Mouse (Mus musculus): Measurements from ENCODE around the gene Nphp4. TPM values are rescaled to one million over a fixed set of nuclear protein-coding genes. Genes with fewer than 3 reads are reported as not detected.
A peak's percentile ranks its signal among the peaks of the same experiment; 100 is the strongest.

Nphp4 gene
- polyA plus RNA-seq, 1 experiment from 2014 or later, result 4.5 TPM

DNA sequence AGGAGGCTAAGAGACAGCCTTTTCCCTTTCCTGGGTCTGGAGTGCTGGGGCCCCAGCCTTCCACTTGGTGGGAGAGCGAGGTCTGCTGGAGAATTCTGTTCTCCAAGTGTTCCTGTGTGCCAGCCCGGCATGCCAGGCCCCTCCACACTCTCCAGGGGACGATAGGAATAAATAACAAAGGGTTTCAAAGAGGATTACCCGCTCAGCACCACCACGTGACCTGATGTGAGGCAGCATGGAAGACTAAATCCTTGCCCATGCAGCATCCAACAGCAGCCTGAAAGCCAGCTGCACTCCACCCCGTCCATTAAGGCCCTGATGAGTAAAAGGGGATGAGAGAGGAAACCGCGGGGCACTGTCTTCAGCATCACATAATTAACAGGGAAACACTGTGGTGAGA, 11.4 kb upstream of the Nphp4 start:
- Histone ChIP-seq H3K9me3 (ENCODE audit: control insufficient read depth, low read length) (no peaks in the 10 kb centered on the region), H3K9ac (ENCODE audit: low read depth, low read length) (no peak overlapping the region), H3K27ac (replicated peaks; ENCODE audit: low read depth, low read length) (no peak overlapping the region), H3K4me3 (ENCODE audit: low read depth, low read length) (no peak overlapping the region), H3K36me3 (ENCODE audit: control insufficient read depth, insufficient read depth, low read length) (no peaks in the 10 kb centered on the region), H3K27me3 (replicated peaks; ENCODE audit: control insufficient read depth, insufficient read depth, low read length) (no peaks in the 10 kb centered on the region), H3K4me2 (ENCODE audit: low read depth, low read length) (no peak overlapping the region), H3K4me1 (ENCODE audit: control insufficient read depth, insufficient read depth, low read length) (no peaks in the 10 kb centered on the region)
- DNase-seq (ENCODE audit: low spot score) (peak; percentile 29), ATAC-seq (ENCODE audit: low read depth) (peak; percentile 35; the same call in 1 of the 2 replicates)
- WGBS, result 32% methylated on average over 8 of the region's 8 CpGs

DNA sequence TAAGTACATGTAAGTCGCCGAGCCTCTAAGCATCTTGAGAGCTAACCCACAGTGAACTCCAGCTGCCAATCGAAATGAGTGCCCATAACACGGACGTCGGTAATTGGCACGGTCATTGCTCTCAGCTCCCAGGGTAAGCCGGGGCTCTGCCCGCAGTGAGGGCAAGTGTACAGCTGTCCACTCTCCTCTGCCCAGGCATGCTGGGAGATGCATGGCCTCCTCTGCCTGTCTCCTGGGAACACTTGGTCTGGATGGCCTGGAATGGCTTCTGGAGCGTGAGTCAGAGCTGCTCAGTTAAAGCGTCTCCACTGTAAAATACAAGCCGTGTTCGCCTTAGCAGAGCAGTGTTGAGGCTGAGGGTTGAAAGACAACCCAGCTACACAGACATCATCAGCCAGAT, 9.9 kb upstream of the Nphp4 start:
- Histone ChIP-seq H3K27me3 (replicated peaks; ENCODE audit: control insufficient read depth, insufficient read depth, low read length) (no peaks in the 10 kb centered on the region), H3K9me3 (ENCODE audit: control insufficient read depth, low read length) (peaks cover 3% of the 10 kb centered on the region; the same call in 1 of the 2 replicates), H3K9ac (ENCODE audit: low read depth, low read length) (no peak overlapping the region), H3K36me3 (ENCODE audit: control insufficient read depth, insufficient read depth, low read length) (no peaks in the 10 kb centered on the region), H3K27ac (replicated peaks; ENCODE audit: low read depth, low read length) (no peak overlapping the region), H3K4me2 (ENCODE audit: low read depth, low read length) (no peak overlapping the region), H3K4me3 (ENCODE audit: low read depth, low read length) (no peak overlapping the region), H3K4me1 (ENCODE audit: control insufficient read depth, insufficient read depth, low read length) (no peaks in the 10 kb centered on the region)
- no peak for DNase-seq (ENCODE audit: low spot score)
- 95% methylated on average over 12 of the region's 13 CpGs for WGBS
- no peak for ATAC-seq (ENCODE audit: low read depth)

DNA sequence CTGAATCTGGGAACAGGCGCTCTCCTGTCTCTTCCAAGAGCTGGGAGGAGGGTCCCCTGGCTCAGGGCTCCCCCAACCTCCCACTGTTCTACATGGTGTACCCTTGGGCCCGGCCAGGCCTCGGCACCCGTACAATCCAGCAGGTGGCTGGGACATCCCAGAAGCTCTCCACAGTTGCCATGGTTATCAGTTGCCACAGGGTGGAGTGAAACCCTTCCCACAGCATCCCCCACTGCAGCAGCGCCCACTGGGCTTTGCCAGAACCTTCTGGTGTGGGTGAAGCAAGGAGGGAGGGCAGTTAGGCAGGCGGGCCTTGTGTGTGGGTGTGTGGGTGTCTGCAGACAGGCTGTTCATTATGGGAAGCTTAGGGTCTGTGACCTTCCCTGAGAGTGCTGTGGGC, 8.6 kb upstream of the Nphp4 start:
- WGBS, result 81% methylated on average over 6 of the region's 6 CpGs
- Histone ChIP-seq H3K4me3 (ENCODE audit: low read depth, low read length) (no peak overlapping the region), H3K9ac (ENCODE audit: low read depth, low read length) (no peak overlapping the region), H3K9me3 (ENCODE audit: control insufficient read depth, low read length) (peaks cover 15% of the 10 kb centered on the region; the same call in 1 of the 2 replicates), H3K27me3 (replicated peaks; ENCODE audit: control insufficient read depth, insufficient read depth, low read length) (no peaks in the 10 kb centered on the region), H3K4me1 (ENCODE audit: control insufficient read depth, insufficient read depth, low read length) (no peaks in the 10 kb centered on the region), H3K27ac (replicated peaks; ENCODE audit: low read depth, low read length) (no peak overlapping the region), H3K36me3 (ENCODE audit: control insufficient read depth, insufficient read depth, low read length) (no peaks in the 10 kb centered on the region), H3K4me2 (ENCODE audit: low read depth, low read length) (no peak overlapping the region)
- ATAC-seq (ENCODE audit: low read depth) (no peak), DNase-seq (ENCODE audit: low spot score) (no peak)

DNA sequence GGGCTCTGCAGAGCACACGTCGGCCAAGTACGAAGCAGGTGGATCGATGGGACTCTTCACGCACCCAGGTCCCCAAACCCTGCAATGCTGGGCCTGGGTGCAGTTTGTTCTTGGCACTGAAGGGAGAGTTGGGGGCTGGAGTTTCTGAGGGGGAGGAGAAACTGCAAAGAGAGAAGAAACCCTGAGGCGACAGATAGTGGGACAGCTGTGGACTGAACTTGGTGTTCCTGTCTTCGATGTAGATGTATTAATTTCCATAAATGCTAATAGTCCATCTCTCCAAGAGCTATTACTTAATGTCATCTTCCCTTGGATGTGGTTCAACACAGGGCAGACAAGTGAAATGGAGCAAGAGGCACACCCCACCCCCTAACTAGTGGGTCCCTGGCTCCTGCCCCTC, 565 bp upstream of the Nphp4 start:
- H3K4me3 ChIP-seq (ENCODE audit: low read depth, low read length), result no peak overlapping the region; the same call in 1 of the 2 replicates
- 82% methylated on average over 7 of the region's 7 CpGs for WGBS
- no peak for ATAC-seq (ENCODE audit: low read depth)
- H3K4me1 ChIP-seq (ENCODE audit: control insufficient read depth, insufficient read depth, low read length), result peaks cover 5% of the 10 kb centered on the region
- no peak for DNase-seq (ENCODE audit: low spot score)
- H3K4me2 ChIP-seq (ENCODE audit: low read depth, low read length), result no peak overlapping the region; the same call in 1 of the 2 replicates
- 0 out of 2 replicates have a peak overlapping the region, but pooled peaks have one; percentile 84 for H3K9ac ChIP-seq (ENCODE audit: low read depth, low read length)
- peaks cover 9% of the 10 kb centered on the region; the same call in 1 of the 2 replicates for H3K27me3 ChIP-seq (replicated peaks; ENCODE audit: control insufficient read depth, insufficient read depth, low read length)
- H3K9me3 ChIP-seq (ENCODE audit: control insufficient read depth, low read length), result peaks cover 15% of the 10 kb centered on the region; the same call in 1 of the 2 replicates
- H3K36me3 ChIP-seq (ENCODE audit: control insufficient read depth, insufficient read depth, low read length), result no peaks in the 10 kb centered on the region
- no peak overlapping the region for H3K27ac ChIP-seq (replicated peaks; ENCODE audit: low read depth, low read length)

DNA sequence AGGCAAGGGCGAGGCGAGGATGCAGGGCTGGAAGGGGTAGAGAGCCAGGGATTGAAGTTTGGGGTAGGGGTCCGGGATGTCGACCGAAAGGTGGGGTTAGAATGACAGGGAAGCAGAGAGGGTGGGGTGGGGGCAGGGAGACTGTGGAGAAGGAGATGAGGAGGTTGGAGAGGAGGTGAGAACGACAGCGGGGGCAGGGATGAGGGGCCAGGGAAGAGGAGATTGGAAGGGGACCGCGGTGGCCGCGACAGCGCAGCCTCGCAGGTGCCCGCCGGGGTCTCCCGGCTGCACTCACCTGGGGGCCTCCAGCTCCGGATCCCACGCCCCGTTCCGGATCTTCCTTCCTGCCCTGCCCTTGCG, 580 bp downstream of the Nphp4 start:
- Histone ChIP-seq H3K36me3 (ENCODE audit: control insufficient read depth, insufficient read depth, low read length) (no peaks in the 10 kb centered on the region), H3K27me3 (replicated peaks; ENCODE audit: control insufficient read depth, insufficient read depth, low read length) (peaks cover 9% of the 10 kb centered on the region; the same call in 1 of the 2 replicates), H3K9ac (ENCODE audit: low read depth, low read length) (peak overlapping the region; percentile 84), H3K9me3 (ENCODE audit: control insufficient read depth, low read length) (peaks cover 8% of the 10 kb centered on the region; the same call in 1 of the 2 replicates), H3K27ac (replicated peaks; ENCODE audit: low read depth, low read length) (no peak overlapping the region), H3K4me1 (ENCODE audit: control insufficient read depth, insufficient read depth, low read length) (peaks cover 5% of the 10 kb centered on the region), H3K4me3 (ENCODE audit: low read depth, low read length) (peak overlapping the region; percentile 78), H3K4me2 (ENCODE audit: low read depth, low read length) (peak overlapping the region; percentile 80)
- ATAC-seq (ENCODE audit: low read depth) (no peak), DNase-seq (ENCODE audit: low spot score) (no peak)
- WGBS, result 1% methylated on average over 7 of the region's 21 CpGs

DNA sequence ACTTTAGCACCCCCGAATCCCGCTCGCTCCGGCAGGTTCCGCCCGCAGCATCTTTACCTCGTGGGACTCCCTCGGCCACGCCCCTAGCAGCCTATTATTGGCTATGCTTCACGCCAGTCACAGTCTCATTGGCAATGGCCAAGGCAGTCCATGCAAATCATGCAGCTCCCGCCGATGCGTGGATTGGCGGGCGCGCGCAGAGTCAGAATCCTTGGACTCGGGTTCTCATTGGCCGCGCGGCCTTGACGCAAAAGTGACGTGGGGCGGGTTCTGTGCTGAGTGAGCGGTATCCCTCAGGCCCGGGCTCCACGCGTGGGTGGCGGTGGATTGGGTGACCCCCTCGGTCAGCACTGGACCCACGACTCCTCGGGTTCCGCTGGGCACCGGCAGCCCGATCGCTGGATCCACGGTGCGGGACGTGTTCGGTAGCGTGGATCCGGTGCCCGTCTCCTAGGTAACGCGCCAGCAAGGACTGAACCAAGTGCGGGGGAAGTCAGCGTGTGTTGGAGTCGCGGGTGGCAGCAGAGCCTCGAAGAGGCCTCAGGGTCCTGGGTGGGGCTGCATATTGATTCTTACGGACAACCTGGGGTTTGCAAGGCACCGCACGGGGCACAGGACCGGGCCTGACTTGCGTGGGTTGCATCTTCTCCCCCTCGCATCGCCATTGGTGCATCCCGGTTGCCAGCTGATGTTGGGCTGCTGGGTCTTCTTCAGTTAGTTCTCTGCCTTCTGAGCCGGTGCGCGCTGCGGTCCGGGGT, 1.1 kb downstream of the Nphp4 start, which contains the start of gene Kcnab2:
Kcnab2 (minus strand) TSS at position 406 of the 758 bp plus-strand sequence.
- Histone ChIP-seq H3K27ac (replicated peaks; ENCODE audit: low read depth, low read length) (peak within 1 kb of the TSS; percentile 82), H3K4me3 (ENCODE audit: low read depth, low read length) (peak within 1 kb of the TSS; percentile 78), H3K9me3 (ENCODE audit: control insufficient read depth, low read length) (0 out of 2 replicates have a peak, but pooled peaks cover 2% of the 10 kb centered on the region), H3K27me3 (replicated peaks; ENCODE audit: control insufficient read depth, insufficient read depth, low read length) (peaks cover 9% of the 10 kb centered on the region; the same call in 1 of the 2 replicates), H3K9ac (ENCODE audit: low read depth, low read length) (peak within 1 kb of the TSS; percentile 84), H3K4me2 (ENCODE audit: low read depth, low read length) (peak within 1 kb of the TSS; percentile 80), H3K4me1 (ENCODE audit: control insufficient read depth, insufficient read depth, low read length) (peaks cover 5% of the 10 kb centered on the region), H3K36me3 (ENCODE audit: control insufficient read depth, insufficient read depth, low read length) (no peaks in the 10 kb centered on the region)
- DNase-seq (ENCODE audit: low spot score), result peak; percentile 100
- WGBS, result under 1% methylated on average over 49 of the region's 63 CpGs
- peak; percentile 98 for ATAC-seq (ENCODE audit: low read depth)

DNA sequence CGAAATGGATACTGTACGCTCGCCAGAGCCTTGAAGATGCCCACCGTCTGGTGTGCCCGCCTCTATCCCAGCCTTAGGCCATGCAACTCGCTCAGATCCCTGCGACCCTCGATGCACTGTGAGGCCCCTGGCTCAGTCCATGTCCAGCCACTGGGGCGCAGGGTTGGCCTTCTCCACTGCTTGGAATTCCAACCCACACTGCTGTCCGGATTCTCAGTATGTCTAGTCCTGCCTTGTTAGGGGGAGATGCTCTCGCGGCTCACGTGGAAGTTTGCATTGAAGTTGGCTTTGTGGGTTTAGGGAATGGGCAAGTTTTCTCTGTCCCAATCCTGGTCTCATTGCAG, 1.7 kb downstream of the Nphp4 start:
- DNase-seq (ENCODE audit: low spot score), result no peak
- H3K9me3 ChIP-seq (ENCODE audit: control insufficient read depth, low read length), result no peaks in the 10 kb centered on the region
- peak overlapping the region; percentile 82; the same call in 1 of the 2 replicates for H3K27ac ChIP-seq (replicated peaks; ENCODE audit: low read depth, low read length)
- WGBS, result 1% methylated on average over 11 of the region's 13 CpGs
- H3K4me2 ChIP-seq (ENCODE audit: low read depth, low read length), result peak overlapping the region; percentile 80
- no peaks in the 10 kb centered on the region for H3K36me3 ChIP-seq (ENCODE audit: control insufficient read depth, insufficient read depth, low read length)
- peak overlapping the region; percentile 78 for H3K4me3 ChIP-seq (ENCODE audit: low read depth, low read length)
- peak; percentile 14; the same call in 1 of the 2 replicates for ATAC-seq (ENCODE audit: low read depth)
- peaks cover 9% of the 10 kb centered on the region; the same call in 1 of the 2 replicates for H3K27me3 ChIP-seq (replicated peaks; ENCODE audit: control insufficient read depth, insufficient read depth, low read length)
- peaks cover 5% of the 10 kb centered on the region for H3K4me1 ChIP-seq (ENCODE audit: control insufficient read depth, insufficient read depth, low read length)
- peak overlapping the region; percentile 84 for H3K9ac ChIP-seq (ENCODE audit: low read depth, low read length)

DNA sequence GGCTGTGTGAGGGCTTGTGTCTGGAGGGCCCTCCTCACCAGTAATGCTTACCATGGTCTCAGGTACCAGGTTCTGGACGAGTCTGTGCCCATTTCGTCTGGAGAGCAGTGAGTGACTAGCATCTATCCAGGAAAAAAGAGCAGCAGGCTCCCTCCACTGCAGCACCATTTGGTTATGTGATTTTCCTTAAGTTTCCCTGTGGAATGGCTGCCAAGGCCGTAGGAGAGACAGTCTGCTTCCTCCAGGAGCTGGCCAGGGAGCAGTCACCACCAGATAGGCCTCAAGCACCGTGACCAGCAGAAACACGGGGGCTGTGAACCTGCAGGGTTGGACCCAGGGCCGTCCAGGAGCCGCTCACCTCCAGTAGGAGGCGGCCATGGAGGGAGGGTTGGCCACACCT, 3.9 kb downstream of the Nphp4 start:
- H3K4me1 ChIP-seq (ENCODE audit: control insufficient read depth, insufficient read depth, low read length), result peaks cover 5% of the 10 kb centered on the region
- H3K27me3 ChIP-seq (replicated peaks; ENCODE audit: control insufficient read depth, insufficient read depth, low read length), result peaks cover 9% of the 10 kb centered on the region; the same call in 1 of the 2 replicates
- no peak for DNase-seq (ENCODE audit: low spot score)
- H3K9ac ChIP-seq (ENCODE audit: low read depth, low read length), result no peak overlapping the region
- 46% methylated on average over 8 of the region's 8 CpGs for WGBS
- no peak overlapping the region for H3K27ac ChIP-seq (replicated peaks; ENCODE audit: low read depth, low read length)
- H3K4me2 ChIP-seq (ENCODE audit: low read depth, low read length), result no peak overlapping the region
- no peak for ATAC-seq (ENCODE audit: low read depth)
- H3K4me3 ChIP-seq (ENCODE audit: low read depth, low read length), result no peak overlapping the region
- H3K36me3 ChIP-seq (ENCODE audit: control insufficient read depth, insufficient read depth, low read length), result no peaks in the 10 kb centered on the region
- no peaks in the 10 kb centered on the region for H3K9me3 ChIP-seq (ENCODE audit: control insufficient read depth, low read length)

Data from embryonic facial prominence, embryonic 14.5 days (tissue).